Mouse (Mus musculus): Measurements from ENCODE around the gene Exoc3l4.

DNA sequence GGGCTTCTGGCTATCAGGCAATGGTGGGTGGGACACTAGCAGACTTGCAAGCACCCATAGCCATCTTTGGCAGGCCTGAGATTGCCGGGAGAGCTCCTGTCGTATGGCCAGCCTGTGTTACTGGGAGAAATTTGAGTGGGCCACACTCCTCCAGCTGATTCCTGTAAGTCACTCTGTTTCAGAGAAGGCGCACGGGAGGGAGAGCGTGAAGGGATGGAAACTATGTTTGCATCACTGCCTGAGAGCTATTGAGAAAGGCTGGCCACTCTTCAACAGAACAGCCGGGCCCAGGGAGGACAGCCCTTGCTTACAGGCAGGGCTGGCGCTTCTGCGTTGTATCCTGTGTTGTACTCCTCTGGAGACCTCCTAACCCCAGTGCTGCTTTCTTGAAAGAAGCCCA, 19.8 kb downstream of the Exoc3l4 start:
- no peak for TF ChIP-seq CTCF (IDR thresholded peaks at IDR 0.05; ENCODE audit: low read depth, low read length)
- TF ChIP-seq POLR2A (IDR thresholded peaks at IDR 0.05; ENCODE audit: insufficient read depth, low read length): no peak
